Mouse (Mus musculus): ENCODE measurements around the gene Txk. TPM values are rescaled to one million over a fixed set of nuclear protein-coding genes. Genes with fewer than 3 reads are reported as not detected.

Txk gene
- polyA plus RNA-seq, 1 experiment from 2014 or later, result 0.03 TPM

GRCm38 (mm10) chr5:72710572-72711278 lies 41.9 kb downstream of the Txk start:
- ATAC-seq (ENCODE audit: insufficient number of reproducible peaks, low FRiP score, low TSS enrichment, low read depth), result no peak
- Histone ChIP-seq H3K4me3 (ENCODE audit: low read depth, low read length) (no peak overlapping the region), H3K36me3 (ENCODE audit: control insufficient read depth, insufficient read depth, low read length) (no peaks in the 10 kb centered on the region), H3K27ac (replicated peaks; ENCODE audit: low read depth, low read length) (no peak overlapping the region), H3K4me1 (ENCODE audit: control insufficient read depth, insufficient read depth, low read length) (no peaks in the 10 kb centered on the region), H3K9ac (ENCODE audit: low read length) (no peak overlapping the region), H3K9me3 (ENCODE audit: control insufficient read depth, low read length) (no peaks in the 10 kb centered on the region), H3K27me3 (ENCODE audit: control insufficient read depth, insufficient read depth, low read length) (no peaks in the 10 kb centered on the region), H3K4me2 (ENCODE audit: low read depth, severe bottlenecking) (no peak overlapping the region)
- WGBS, result 33% methylated on average over 4 of the region's 4 CpGs
- peak; percentile 74 for DNase-seq (ENCODE audit: low spot score)

DNA sequence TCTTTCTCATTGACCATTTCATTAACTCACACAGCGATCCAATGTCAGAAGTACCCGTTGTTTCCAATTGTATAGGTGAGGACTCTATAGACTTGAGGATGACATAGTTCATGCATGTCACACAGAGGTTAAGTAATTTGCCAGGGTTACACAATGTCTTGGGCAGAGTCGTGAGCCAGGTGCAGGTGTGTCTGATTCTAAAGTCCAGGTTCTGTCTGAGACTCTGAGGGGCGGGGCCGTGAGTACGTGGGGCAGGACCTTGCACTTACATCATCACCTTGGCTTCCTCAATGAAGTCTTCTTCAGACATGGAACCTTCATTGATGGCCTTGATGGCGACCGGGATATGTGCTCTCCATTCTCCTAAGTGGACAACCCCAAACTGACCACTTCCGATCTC lies 42.6 kb downstream of the Txk start:
- H3K27ac ChIP-seq (replicated peaks; ENCODE audit: low read depth, low read length), result no peak overlapping the region
- no peaks in the 10 kb centered on the region; the same call in 1 of the 2 replicates for H3K9me3 ChIP-seq (ENCODE audit: control insufficient read depth, low read length)
- no peak overlapping the region for H3K4me2 ChIP-seq (ENCODE audit: low read depth, severe bottlenecking)
- no peak overlapping the region for H3K9ac ChIP-seq (ENCODE audit: low read length)
- H3K4me3 ChIP-seq (ENCODE audit: low read depth, low read length), result no peak overlapping the region
- no peaks in the 10 kb centered on the region for H3K36me3 ChIP-seq (ENCODE audit: control insufficient read depth, insufficient read depth, low read length)
- no peaks in the 10 kb centered on the region for H3K27me3 ChIP-seq (ENCODE audit: control insufficient read depth, insufficient read depth, low read length)
- H3K4me1 ChIP-seq (ENCODE audit: control insufficient read depth, insufficient read depth, low read length), result no peaks in the 10 kb centered on the region
- no peak for DNase-seq (ENCODE audit: low spot score)
- ATAC-seq (ENCODE audit: insufficient number of reproducible peaks, low FRiP score, low TSS enrichment, low read depth), result no peak
- WGBS, result 93% methylated on average over 9 of the region's 9 CpGs

GRCm38 (mm10) chr5:72709451-72709850 lies 43.1 kb downstream of the Txk start:
- DNase-seq (ENCODE audit: low spot score) (no peak), ATAC-seq (ENCODE audit: insufficient number of reproducible peaks, low FRiP score, low TSS enrichment, low read depth) (no peak)
- Histone ChIP-seq H3K9me3 (ENCODE audit: control insufficient read depth, low read length) (no peaks in the 10 kb centered on the region; the same call in 1 of the 2 replicates), H3K9ac (ENCODE audit: low read length) (no peak overlapping the region), H3K36me3 (ENCODE audit: control insufficient read depth, insufficient read depth, low read length) (no peaks in the 10 kb centered on the region), H3K4me1 (ENCODE audit: control insufficient read depth, insufficient read depth, low read length) (no peaks in the 10 kb centered on the region), H3K27me3 (ENCODE audit: control insufficient read depth, insufficient read depth, low read length) (no peaks in the 10 kb centered on the region), H3K4me2 (ENCODE audit: low read depth, severe bottlenecking) (no peak overlapping the region), H3K4me3 (ENCODE audit: low read depth, low read length) (no peak overlapping the region), H3K27ac (replicated peaks; ENCODE audit: low read depth, low read length) (no peak overlapping the region)
- 87% methylated on average over 13 of the region's 13 CpGs for WGBS

DNA sequence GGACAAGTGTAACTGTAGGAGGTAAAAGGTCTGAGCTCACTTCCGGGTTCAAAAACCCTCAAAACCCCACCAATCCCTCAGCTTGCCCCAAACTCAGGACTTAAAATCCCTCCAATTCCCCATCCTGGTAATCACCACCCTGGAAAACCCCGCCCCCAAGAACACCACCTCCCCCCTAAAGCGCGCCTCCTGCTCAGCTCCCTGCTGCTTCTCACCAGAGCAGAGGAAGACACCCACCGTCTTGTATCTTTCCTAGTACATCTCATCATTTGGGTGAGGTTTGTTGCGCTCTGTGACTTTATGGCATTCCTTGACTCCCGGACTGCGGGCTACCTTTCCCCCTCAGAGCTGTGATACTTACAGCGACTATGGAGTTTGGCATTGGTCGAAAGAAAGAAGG lies 45.9 kb downstream of the Txk start:
- ATAC-seq (ENCODE audit: insufficient number of reproducible peaks, low FRiP score, low TSS enrichment, low read depth), result no peak
- Histone ChIP-seq H3K4me2 (ENCODE audit: low read depth, severe bottlenecking) (no peak overlapping the region), H3K27ac (replicated peaks; ENCODE audit: low read depth, low read length) (no peak overlapping the region), H3K4me1 (ENCODE audit: control insufficient read depth, insufficient read depth, low read length) (no peaks in the 10 kb centered on the region), H3K9ac (ENCODE audit: low read length) (no peak overlapping the region), H3K36me3 (ENCODE audit: control insufficient read depth, insufficient read depth, low read length) (no peaks in the 10 kb centered on the region), H3K27me3 (ENCODE audit: control insufficient read depth, insufficient read depth, low read length) (no peaks in the 10 kb centered on the region), H3K4me3 (ENCODE audit: low read depth, low read length) (no peak overlapping the region), H3K9me3 (ENCODE audit: control insufficient read depth, low read length) (no peaks in the 10 kb centered on the region; the same call in 1 of the 2 replicates)
- DNase-seq (ENCODE audit: low spot score), result no peak
- 61% methylated on average over 10 of the region's 10 CpGs for WGBS

DNA sequence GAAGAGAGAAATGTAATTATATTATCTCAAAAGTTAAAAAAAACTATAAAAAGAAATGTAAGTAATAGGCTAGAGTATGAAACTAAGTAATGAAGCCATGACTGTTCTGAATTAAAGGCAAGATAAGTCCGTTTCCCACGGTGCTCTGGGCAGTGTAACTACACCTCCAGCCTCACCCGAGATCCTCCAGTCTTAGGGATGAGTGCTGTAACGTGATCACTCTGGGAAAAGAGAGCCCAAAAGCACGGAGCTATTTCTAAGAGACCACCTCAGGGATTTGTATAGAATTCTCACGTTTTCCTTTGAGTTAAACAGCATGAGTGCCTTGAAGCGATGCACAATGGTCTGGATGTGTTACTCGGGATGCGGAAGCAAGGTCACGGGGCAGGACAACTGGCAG lies 46.5 kb downstream of the Txk start:
- Histone ChIP-seq H3K4me2 (ENCODE audit: low read depth, severe bottlenecking) (no peak overlapping the region), H3K9ac (ENCODE audit: low read length) (no peak overlapping the region), H3K4me1 (ENCODE audit: control insufficient read depth, insufficient read depth, low read length) (no peaks in the 10 kb centered on the region), H3K27ac (replicated peaks; ENCODE audit: low read depth, low read length) (no peak overlapping the region), H3K4me3 (ENCODE audit: low read depth, low read length) (no peak overlapping the region), H3K36me3 (ENCODE audit: control insufficient read depth, insufficient read depth, low read length) (no peaks in the 10 kb centered on the region), H3K9me3 (ENCODE audit: control insufficient read depth, low read length) (no peaks in the 10 kb centered on the region; the same call in 1 of the 2 replicates), H3K27me3 (ENCODE audit: control insufficient read depth, insufficient read depth, low read length) (no peaks in the 10 kb centered on the region)
- WGBS, result 51% methylated on average over 10 of the region's 10 CpGs
- no peak for ATAC-seq (ENCODE audit: insufficient number of reproducible peaks, low FRiP score, low TSS enrichment, low read depth)
- DNase-seq (ENCODE audit: low spot score), result no peak

- peak; percentile 70; the same call in 1 of the 2 replicates for ATAC-seq (ENCODE audit: insufficient number of reproducible peaks, low FRiP score, low TSS enrichment, low read depth)
- no peaks in the 10 kb centered on the region for H3K4me1 ChIP-seq (ENCODE audit: control insufficient read depth, insufficient read depth, low read length)
- H3K9ac ChIP-seq (ENCODE audit: low read length), result no peak overlapping the region
- H3K27ac ChIP-seq (replicated peaks; ENCODE audit: low read depth, low read length), result no peak overlapping the region
- peak; percentile 26 for DNase-seq (ENCODE audit: low spot score)
- H3K36me3 ChIP-seq (ENCODE audit: control insufficient read depth, insufficient read depth, low read length), result no peaks in the 10 kb centered on the region
- no peaks in the 10 kb centered on the region; the same call in 1 of the 2 replicates for H3K9me3 ChIP-seq (ENCODE audit: control insufficient read depth, low read length)
- H3K4me2 ChIP-seq (ENCODE audit: low read depth, severe bottlenecking), result no peak overlapping the region
- H3K4me3 ChIP-seq (ENCODE audit: low read depth, low read length), result no peak overlapping the region
- no peaks in the 10 kb centered on the region for H3K27me3 ChIP-seq (ENCODE audit: control insufficient read depth, insufficient read depth, low read length)
These were observed 50.4 kb downstream of the Txk start for GRCm38 (mm10) chr5:72702202-72702601.

- no peak for ATAC-seq (ENCODE audit: insufficient number of reproducible peaks, low FRiP score, low TSS enrichment, low read depth)
- Histone ChIP-seq H3K4me3 (ENCODE audit: low read depth, low read length) (no peak overlapping the region), H3K27ac (replicated peaks; ENCODE audit: low read depth, low read length) (no peak overlapping the region)
These were observed 53.1 kb downstream of the Txk start for GRCm38 (mm10) chr5:72699500-72699818.

DNA sequence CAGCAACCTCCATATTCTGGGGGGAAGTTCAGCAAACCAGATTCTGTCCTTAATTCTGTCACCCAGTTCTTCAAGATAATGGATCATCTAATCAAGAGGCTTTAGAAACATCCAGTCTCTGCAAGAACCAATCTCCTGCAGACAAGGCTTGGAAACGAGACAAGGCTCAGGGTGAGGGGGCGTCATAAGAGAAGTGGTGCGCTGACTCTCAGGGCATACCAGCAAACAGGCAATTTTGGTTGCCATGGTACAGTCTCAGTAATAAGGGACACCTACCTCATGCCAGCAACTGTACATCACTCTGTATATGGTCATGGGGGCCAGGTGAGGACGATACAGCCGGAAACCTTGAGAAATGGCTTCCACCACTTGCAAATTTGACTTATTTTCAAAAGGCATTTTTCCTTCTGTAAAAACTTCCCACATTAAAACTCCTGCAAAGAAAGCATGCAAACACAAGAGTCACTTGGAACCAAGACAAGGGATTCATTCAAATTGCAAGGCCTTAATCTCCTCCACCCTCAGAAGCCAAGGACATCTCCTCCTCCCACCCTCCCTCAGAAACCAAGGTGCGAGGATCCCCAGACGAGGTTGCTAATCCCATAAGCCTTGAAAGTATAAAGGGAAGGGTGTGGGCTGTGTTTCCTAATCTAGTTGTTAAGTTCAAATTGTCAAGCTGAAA lies 53.6 kb downstream of the Txk start:
- H3K9ac ChIP-seq (ENCODE audit: low read length), result no peak overlapping the region
- no peak overlapping the region for H3K4me3 ChIP-seq (ENCODE audit: low read depth, low read length)
- no peaks in the 10 kb centered on the region for H3K9me3 ChIP-seq (ENCODE audit: control insufficient read depth, low read length)
- no peak for DNase-seq (ENCODE audit: low spot score)
- H3K36me3 ChIP-seq (ENCODE audit: control insufficient read depth, insufficient read depth, low read length), result no peaks in the 10 kb centered on the region
- H3K27ac ChIP-seq (replicated peaks; ENCODE audit: low read depth, low read length), result no peak overlapping the region
- H3K4me1 ChIP-seq (ENCODE audit: control insufficient read depth, insufficient read depth, low read length), result no peaks in the 10 kb centered on the region
- WGBS, result 76% methylated on average over 7 of the region's 7 CpGs
- no peak for ATAC-seq (ENCODE audit: insufficient number of reproducible peaks, low FRiP score, low TSS enrichment, low read depth)
- no peak overlapping the region for H3K4me2 ChIP-seq (ENCODE audit: low read depth, severe bottlenecking)
- H3K27me3 ChIP-seq (ENCODE audit: control insufficient read depth, insufficient read depth, low read length), result no peaks in the 10 kb centered on the region

More at GRCm38 (mm10) chr5:72699500-72699818, 53.1 kb downstream of the Txk start:
- Histone ChIP-seq H3K4me1 (ENCODE audit: control insufficient read depth, insufficient read depth, low read length) (no peaks in the 10 kb centered on the region), H3K9ac (ENCODE audit: low read length) (no peak overlapping the region), H3K4me2 (ENCODE audit: low read depth, severe bottlenecking) (no peak overlapping the region), H3K9me3 (ENCODE audit: control insufficient read depth, low read length) (no peaks in the 10 kb centered on the region; the same call in 1 of the 2 replicates), H3K27me3 (ENCODE audit: control insufficient read depth, insufficient read depth, low read length) (no peaks in the 10 kb centered on the region), H3K36me3 (ENCODE audit: control insufficient read depth, insufficient read depth, low read length) (no peaks in the 10 kb centered on the region)
- 47% methylated on average over 2 of the region's 2 CpGs for WGBS
- no peak for DNase-seq (ENCODE audit: low spot score)
